Mouse (Mus musculus) neural tube, embryonic 14.5 days (tissue): ENCODE measurements at regions not wholly inside any gene's neighbourhood (a gene's known extent, or its start where the extent isn't known, plus 50 kb on each side); places are given as distances from the start of the nearest gene placed in this dataset.

Experiments
- ATAC-seq: fragments of 200-750 bp; cut with Nextera tagmentation; 2 replicates; pipeline ENCODE4 v1.8.0; 2017; ENCODE audit warnings: low read depth, mild to moderate bottlenecking, moderate TSS enrichment, moderate library complexity
- H3K27ac ChIP-seq: fragments of 300-500 bp; sonication (generic); 2 replicates; pipeline ENCODE4 v1.5.1; 2014; ENCODE audit warnings: low read depth, mild to moderate bottlenecking, control low read depth, low read length, moderate library complexity, mixed read lengths
- H3K27me3 ChIP-seq: fragments of 300-500 bp; sonication (generic); 2 replicates; pipeline ENCODE4 v1.6.1; 2014; ENCODE audit warnings: low read length; ENCODE audit not compliant: control insufficient read depth, insufficient read depth
- H3K36me3 ChIP-seq: fragments of 300-500 bp; sonication (generic); 2 replicates; pipeline ENCODE4 v1.6.1; 2014; ENCODE audit warnings: low read length, mixed read lengths; ENCODE audit not compliant: control insufficient read depth, insufficient read depth
- H3K4me1 ChIP-seq: fragments of 300-500 bp; sonication (generic); 2 replicates; pipeline ENCODE4 v1.6.1; 2014; ENCODE audit warnings: low read length; ENCODE audit not compliant: control insufficient read depth, insufficient read depth
- H3K4me2 ChIP-seq: fragments of 300-500 bp; sonication (generic); 2 replicates; pipeline ENCODE4 v1.6.1; 2014; ENCODE audit warnings: mild to moderate bottlenecking, low read depth, low read length, control low read depth
- H3K4me3 ChIP-seq: fragments of 300-500 bp; sonication (generic); 2 replicates; pipeline ENCODE4 v1.5.1; 2014; ENCODE audit warnings: low read depth, low read length, control low read depth, mixed read lengths
- H3K9ac ChIP-seq: fragments of 300-500 bp; sonication (generic); replicated peaks from 2 replicates; pipeline ENCODE4 v1.6.1; 2014; ENCODE audit warnings: low read depth, mild to moderate bottlenecking, control low read depth, low read length, mixed read lengths
- H3K9me3 ChIP-seq: fragments of 300-500 bp; sonication (generic); 2 replicates; pipeline ENCODE4 v1.6.1; 2016; ENCODE audit warnings: low read length; ENCODE audit not compliant: control insufficient read depth
- WGBS: fragments of 180-500 bp; shearing (Covaris S2); extraction: QIAGEN DNeasy Blood & Tissue Kit; methylation state at CpG from one replicate; pipeline ENCODE4 v1.1.7; 2014; 5-methylcytosine and 5-hydroxymethylcytosine counted together

GRCm38 (mm10) chr7:71873817-71874216 is 432.6 kb downstream of the Mctp2 start:
- Histone ChIP-seq H3K27me3 (no peaks in the 10 kb centered on the region), H3K27ac (no peak overlapping the region), H3K4me2 (no peak overlapping the region), H3K4me1 (no peaks in the 10 kb centered on the region), H3K36me3 (no peaks in the 10 kb centered on the region), H3K9ac (no peak overlapping the region), H3K4me3 (no peak overlapping the region), H3K9me3 (no peaks in the 10 kb centered on the region)
- 81% methylated on average over 5 of the region's 5 CpGs for WGBS
- no peak for ATAC-seq

- H3K27ac ChIP-seq: no peak overlapping the region
- H3K9me3 ChIP-seq: no peaks in the 10 kb centered on the region
- no peak for ATAC-seq
- no peak overlapping the region for H3K9ac ChIP-seq
- H3K36me3 ChIP-seq: no peaks in the 10 kb centered on the region
- H3K4me3 ChIP-seq: no peak overlapping the region
- 77% methylated on average over 6 of the region's 6 CpGs for WGBS
- H3K4me1 ChIP-seq: no peaks in the 10 kb centered on the region
- no peaks in the 10 kb centered on the region for H3K27me3 ChIP-seq
- no peak overlapping the region for H3K4me2 ChIP-seq
These were observed 433.5 kb downstream of the Mctp2 start for GRCm38 (mm10) chr7:71872912-71873311.

- 0 out of 2 replicates have a peak, but pooled peaks cover 7% of the 10 kb centered on the region for H3K4me1 ChIP-seq
- ATAC-seq: no peak
- no peaks in the 10 kb centered on the region for H3K36me3 ChIP-seq
- H3K27me3 ChIP-seq: peaks cover 3% of the 10 kb centered on the region; the same call in 1 of the 2 replicates
- no peak overlapping the region for H3K4me3 ChIP-seq
- 17% methylated on average over 3 of the region's 3 CpGs for WGBS
- H3K9ac ChIP-seq: no peak overlapping the region
- H3K9me3 ChIP-seq: no peaks in the 10 kb centered on the region
- H3K27ac ChIP-seq: no peak overlapping the region
- no peak overlapping the region for H3K4me2 ChIP-seq
These were observed 439.3 kb downstream of the Mctp2 start for GRCm38 (mm10) chr7:71867090-71867489.

GRCm38 (mm10) chr7:71865371-71866166 is 440.8 kb downstream of the Mctp2 start:
- no peak overlapping the region for H3K4me3 ChIP-seq
- no peaks in the 10 kb centered on the region for H3K36me3 ChIP-seq
- no peak overlapping the region for H3K27ac ChIP-seq
- peaks cover 3% of the 10 kb centered on the region; the same call in 1 of the 2 replicates for H3K27me3 ChIP-seq
- no peaks in the 10 kb centered on the region for H3K9me3 ChIP-seq
- H3K4me2 ChIP-seq: no peak overlapping the region
- no peak overlapping the region for H3K9ac ChIP-seq
- WGBS: 31% methylated on average over 15 of the region's 15 CpGs
- no peak for ATAC-seq
- H3K4me1 ChIP-seq: 0 out of 2 replicates have a peak, but pooled peaks cover 7% of the 10 kb centered on the region

- Histone ChIP-seq H3K4me1 (no peaks in the 10 kb centered on the region), H3K27me3 (no peaks in the 10 kb centered on the region), H3K27ac (no peak overlapping the region), H3K4me3 (no peak overlapping the region), H3K36me3 (no peaks in the 10 kb centered on the region), H3K9me3 (no peaks in the 10 kb centered on the region), H3K9ac (no peak overlapping the region), H3K4me2 (no peak overlapping the region)
- 88% methylated on average over 3 of the region's 3 CpGs for WGBS
- no peak for ATAC-seq
These were observed 453.5 kb downstream of the Mctp2 start for GRCm38 (mm10) chr7:71852864-71853263.

GRCm38 (mm10) chr7:71849174-71849573 is 457.2 kb downstream of the Mctp2 start:
- H3K9ac ChIP-seq: no peak overlapping the region
- no peak overlapping the region for H3K4me3 ChIP-seq
- no peaks in the 10 kb centered on the region for H3K9me3 ChIP-seq
- H3K36me3 ChIP-seq: no peaks in the 10 kb centered on the region
- H3K4me2 ChIP-seq: no peak overlapping the region
- H3K27me3 ChIP-seq: no peaks in the 10 kb centered on the region
- no peak overlapping the region for H3K27ac ChIP-seq
- ATAC-seq: no peak
- WGBS: 80% methylated on average over 6 of the region's 6 CpGs
- no peaks in the 10 kb centered on the region for H3K4me1 ChIP-seq

GRCm38 (mm10) chr7:71837845-71838244 is 468.6 kb downstream of the Mctp2 start:
- Histone ChIP-seq H3K27ac (no peak overlapping the region), H3K4me1 (no peaks in the 10 kb centered on the region), H3K36me3 (no peaks in the 10 kb centered on the region), H3K4me2 (no peak overlapping the region), H3K9me3 (no peaks in the 10 kb centered on the region), H3K4me3 (no peak overlapping the region), H3K9ac (no peak overlapping the region), H3K27me3 (no peaks in the 10 kb centered on the region)
- no peak for ATAC-seq
- 73% methylated on average over 6 of the region's 6 CpGs for WGBS

GRCm38 (mm10) chr7:71831790-71832525 is 474.4 kb downstream of the Mctp2 start:
- H3K36me3 ChIP-seq: no peaks in the 10 kb centered on the region
- no peak overlapping the region for H3K27ac ChIP-seq
- H3K4me3 ChIP-seq: no peak overlapping the region
- H3K9ac ChIP-seq: no peak overlapping the region
- ATAC-seq: no peak
- H3K9me3 ChIP-seq: no peaks in the 10 kb centered on the region
- H3K4me2 ChIP-seq: no peak overlapping the region
- WGBS: 85% methylated on average over 3 of the region's 3 CpGs
- no peaks in the 10 kb centered on the region for H3K4me1 ChIP-seq
- H3K27me3 ChIP-seq: no peaks in the 10 kb centered on the region

GRCm38 (mm10) chr7:71829567-71829966 is 476.8 kb downstream of the Mctp2 start:
- Histone ChIP-seq H3K36me3 (no peaks in the 10 kb centered on the region), H3K9ac (no peak overlapping the region), H3K9me3 (no peaks in the 10 kb centered on the region), H3K4me3 (no peak overlapping the region), H3K4me1 (no peaks in the 10 kb centered on the region), H3K4me2 (no peak overlapping the region), H3K27ac (no peak overlapping the region), H3K27me3 (no peaks in the 10 kb centered on the region)
- ATAC-seq: no peak
- WGBS: 17% methylated on average over 6 of the region's 6 CpGs
